Mouse (Mus musculus) inflammation-experienced regulatory T-cells, adult 6 months (primary cell): Measurements from ENCODE around the gene Ddx46. TPM values are rescaled to one million over a fixed set of nuclear protein-coding genes. Genes with fewer than 3 reads are reported as not detected.
"Not testable (repeated sequence)": the region's sequence is repeated elsewhere in the genome, so short reads cannot be mapped to it uniquely, and the experiment has no call there.

Experiments used
- ATAC-seq: one replicate; pipeline ENCODE4 v1.8.0; 2017
- polyA plus RNA-seq, 3 experiments: library from polyadenylated mRNA; unstranded; fragments of 100-300 nt; shearing (Covaris generic); gene quantifications; one replicate each; pipeline ENCODE4 v1.2.1; 2017

The Ddx46 gene
- polyA plus RNA-seq, 3 experiments from 2014 or later = 62.3 to 67.3 (median 64.0) TPM

- ATAC-seq = peak; percentile 57
These were observed 5.7 kb downstream of the Ddx46 start for GRCm38 (mm10) chr13:55640480-55640879.

- ATAC-seq = peak; percentile 38
These were observed 9.7 kb downstream of the Ddx46 start for GRCm38 (mm10) chr13:55644525-55644924.

- no peak for ATAC-seq
These were observed 15.3 kb downstream of the Ddx46 start for GRCm38 (mm10) chr13:55650098-55650497.

DNA sequence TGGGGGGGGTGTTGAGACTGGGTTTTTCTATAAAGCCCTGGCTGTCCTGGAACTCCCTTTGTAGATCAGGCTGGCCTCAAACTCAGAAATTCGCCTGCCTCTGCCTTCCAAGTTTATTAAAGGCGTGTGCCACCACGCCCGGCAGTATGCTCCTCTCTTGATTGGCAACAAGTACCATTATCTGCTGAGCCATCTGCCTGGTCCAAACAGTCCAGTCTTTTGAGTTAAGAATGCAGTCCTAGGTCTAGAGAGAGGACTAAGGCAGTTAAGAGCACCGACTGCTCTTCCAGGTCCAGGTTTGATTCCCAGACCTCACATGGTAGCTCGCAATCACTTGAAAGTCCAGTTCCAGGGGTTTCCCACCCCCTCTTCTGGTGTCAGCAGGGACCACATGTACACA is 16.2 kb downstream of the Ddx46 start:
- no peak for ATAC-seq

DNA sequence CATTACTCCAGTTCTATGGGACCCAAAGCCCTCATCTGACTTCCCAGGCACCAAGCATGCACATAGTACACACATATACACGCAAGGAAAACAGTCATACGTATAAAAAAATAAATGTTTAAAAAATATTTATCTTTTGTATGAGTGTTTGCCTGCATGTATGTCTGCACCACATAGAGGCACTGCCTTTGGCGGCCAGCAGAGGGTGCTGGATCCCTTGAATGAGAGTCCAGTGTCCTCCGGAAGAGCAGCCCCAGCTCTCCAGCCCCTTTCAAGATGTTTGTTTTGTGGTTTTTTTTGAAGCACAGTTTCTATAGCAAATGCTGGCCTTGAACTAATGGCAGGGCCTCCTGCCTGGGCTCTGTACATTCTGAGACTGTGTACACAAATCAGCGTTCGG is 33.7 kb downstream of the Ddx46 start:
- no peak for ATAC-seq

DNA sequence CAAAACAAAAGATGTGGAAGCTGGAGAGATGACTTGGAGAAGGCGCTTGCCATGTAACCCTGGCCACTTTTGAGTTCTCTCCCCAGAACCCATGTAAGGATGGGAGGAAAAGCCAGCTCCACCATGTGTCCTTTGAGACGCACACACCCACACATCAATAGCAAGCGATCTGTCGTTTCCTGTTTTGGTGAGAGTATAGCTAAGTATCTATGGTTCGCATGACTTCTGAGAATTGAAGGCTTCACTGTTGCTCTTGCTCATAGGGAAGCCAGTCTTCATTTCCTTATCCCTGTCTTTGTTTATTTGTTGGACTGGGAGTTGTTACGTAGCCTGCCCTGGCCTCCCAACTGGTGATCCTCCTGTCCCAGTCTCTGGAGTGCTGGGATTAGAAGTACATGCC is 37.9 kb downstream of the Ddx46 start:
- peak; percentile 85 for ATAC-seq

- ATAC-seq = no peak
These were observed 42.5 kb downstream of the Ddx46 start for GRCm38 (mm10) chr13:55677364-55677763.

- ATAC-seq = no peak
These were observed 47.4 kb downstream of the Ddx46 start for GRCm38 (mm10) chr13:55682201-55682600.

DNA sequence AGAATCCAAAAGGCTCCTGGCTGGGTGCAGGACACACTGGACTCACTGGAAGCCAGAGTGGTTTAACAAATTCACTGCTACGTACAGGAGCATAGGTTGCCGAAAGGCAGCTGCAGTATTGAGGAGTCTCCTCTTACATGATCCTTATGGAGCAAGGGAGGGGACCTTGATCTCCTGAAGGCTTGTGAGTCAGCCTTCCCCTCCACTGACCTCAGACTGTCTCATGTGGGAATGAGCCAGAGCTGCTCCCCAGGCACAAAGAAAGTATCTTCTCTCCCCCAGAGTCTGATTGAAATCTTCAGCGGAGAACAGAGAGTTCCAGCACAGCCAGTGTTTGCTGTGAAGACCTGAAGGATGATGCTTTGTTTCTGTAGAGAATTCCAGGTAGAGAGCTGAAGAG is 48.8 kb downstream of the Ddx46 start:
- no peak for ATAC-seq

DNA sequence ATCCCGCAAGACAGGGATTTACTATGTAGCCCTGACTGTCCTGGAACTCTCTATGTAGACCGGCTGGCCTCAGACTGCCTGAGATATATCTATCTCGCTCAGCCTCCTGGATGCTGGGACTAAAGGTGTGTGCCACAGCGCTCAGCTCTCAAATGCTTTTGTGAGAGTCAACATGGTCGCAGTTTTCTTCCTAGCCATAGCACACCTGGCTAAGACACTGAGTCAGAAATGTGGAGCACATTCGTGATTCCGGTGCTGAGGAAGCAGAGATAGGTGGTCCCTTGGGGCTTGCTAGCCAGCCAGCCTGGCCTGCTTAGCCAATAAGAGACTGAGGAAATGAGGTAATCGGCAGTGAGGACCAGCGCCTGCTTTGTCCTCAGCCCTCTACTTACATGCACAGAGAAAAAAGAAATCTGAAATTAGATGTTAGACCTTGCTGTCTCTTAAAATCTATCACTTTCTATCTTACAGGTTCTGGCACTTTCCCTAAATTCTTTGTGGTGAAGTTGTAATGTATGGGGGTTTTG is 51.3 kb downstream of the Ddx46 start:
- no peak for ATAC-seq

GRCm38 (mm10) chr13:55687927-55688602 is 53.2 kb downstream of the Ddx46 start:
- ATAC-seq = no peak

DNA sequence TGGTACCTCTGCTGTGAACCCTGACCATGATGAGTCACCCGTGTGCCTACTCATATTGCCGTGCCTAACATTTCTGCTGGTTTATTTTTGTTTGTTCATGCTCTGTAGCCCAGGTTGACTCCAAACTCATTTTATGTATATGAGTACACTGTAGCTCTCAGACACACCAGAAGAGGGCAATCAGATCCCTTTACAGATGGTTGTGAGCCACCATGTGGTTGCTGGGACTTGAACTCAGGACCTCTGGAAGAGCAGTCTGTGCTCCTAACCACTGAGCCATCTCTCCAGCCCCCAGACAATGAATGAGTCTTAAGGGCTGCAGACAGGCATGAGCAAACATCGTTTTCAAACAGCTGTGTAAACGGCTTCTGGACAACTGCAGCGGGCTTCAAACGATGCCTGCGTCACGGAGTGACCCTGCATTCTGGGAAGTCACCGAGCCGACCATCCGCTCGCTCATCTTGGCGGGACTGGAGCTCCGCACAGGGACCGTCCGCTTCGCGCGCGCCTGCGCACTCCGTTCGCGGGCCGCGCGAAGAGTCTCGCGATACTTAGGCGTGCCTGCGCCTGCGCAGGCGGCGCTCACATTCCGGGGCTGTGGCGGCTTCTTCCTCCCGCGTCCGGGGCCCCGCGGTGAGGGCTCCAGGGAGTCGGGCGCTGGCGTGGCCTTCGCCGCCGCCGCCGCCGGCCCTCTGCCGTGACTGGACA is 57.9 kb downstream of the Ddx46 start, which contains the start of gene B230219D22Rik:
Gene B230219D22Rik (plus strand): TSS at position 590 of the 708 bp plus-strand sequence.
- ATAC-seq = peak; percentile 88

DNA sequence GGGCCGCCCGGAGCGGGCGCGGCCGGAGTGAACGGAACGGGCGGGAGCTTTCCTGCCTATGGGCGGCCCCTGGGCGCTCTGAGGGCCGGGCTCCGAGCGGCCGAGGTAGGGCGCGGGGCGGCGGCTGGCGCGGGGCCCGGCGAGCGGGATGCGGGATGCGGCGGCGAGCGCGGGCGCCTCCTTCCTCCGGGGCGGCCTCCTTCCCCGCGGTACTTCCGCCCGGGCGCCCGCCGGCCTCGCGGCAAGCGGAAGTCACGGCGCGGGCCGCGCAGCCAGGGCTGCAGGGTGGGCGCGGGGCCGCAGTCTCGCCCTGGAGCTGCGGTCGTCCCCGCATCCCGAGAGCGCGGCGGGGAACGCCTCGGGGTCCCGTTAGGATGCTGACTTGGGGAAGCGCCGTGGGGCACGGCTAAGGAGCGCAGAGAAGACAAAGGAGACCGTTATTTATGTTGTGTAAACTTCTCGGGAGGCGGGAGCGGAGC is 58.5 kb downstream of the Ddx46 start:
- ATAC-seq = peak; percentile 64

DNA sequence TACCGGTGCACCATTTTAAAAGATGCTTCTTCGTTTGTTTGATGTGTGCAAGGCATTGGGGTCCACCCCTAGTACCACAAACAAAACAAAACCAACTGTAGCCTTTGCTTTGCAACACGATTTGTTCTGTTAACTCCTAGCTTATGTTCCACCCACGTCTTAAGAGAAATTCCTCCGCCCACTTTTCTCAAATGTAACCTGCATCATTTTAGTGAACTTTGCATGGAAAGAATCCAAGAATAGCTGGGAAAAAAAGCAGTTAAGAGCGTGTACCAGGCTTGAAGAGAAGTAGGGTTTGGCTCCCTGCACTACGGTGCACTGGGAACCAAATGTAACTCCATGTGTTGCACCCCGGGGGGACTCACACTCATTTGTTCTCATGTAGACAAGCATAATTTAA is 59.3 kb downstream of the Ddx46 start:
- ATAC-seq = no peak

- not testable (repeated sequence) for ATAC-seq
These were observed 61.2 kb downstream of the Ddx46 start for GRCm38 (mm10) chr13:55695989-55696388.

GRCm38 (mm10) chr13:55704301-55704700 is 69.5 kb downstream of the Ddx46 start:
- no peak for ATAC-seq

- no peak for ATAC-seq
These were observed 78.0 kb downstream of the Ddx46 start for GRCm38 (mm10) chr13:55712846-55713245.

GRCm38 (mm10) chr13:55714501-55715166 is 79.8 kb downstream of the Ddx46 start, which contains the start of gene Txndc15:
TSS of gene Txndc15 (plus strand) at chr13:55714650.
- peak; percentile 75 for ATAC-seq

- no peak for ATAC-seq
These were observed 80.3 kb downstream of the Ddx46 start for GRCm38 (mm10) chr13:55715167-55715512.

DNA sequence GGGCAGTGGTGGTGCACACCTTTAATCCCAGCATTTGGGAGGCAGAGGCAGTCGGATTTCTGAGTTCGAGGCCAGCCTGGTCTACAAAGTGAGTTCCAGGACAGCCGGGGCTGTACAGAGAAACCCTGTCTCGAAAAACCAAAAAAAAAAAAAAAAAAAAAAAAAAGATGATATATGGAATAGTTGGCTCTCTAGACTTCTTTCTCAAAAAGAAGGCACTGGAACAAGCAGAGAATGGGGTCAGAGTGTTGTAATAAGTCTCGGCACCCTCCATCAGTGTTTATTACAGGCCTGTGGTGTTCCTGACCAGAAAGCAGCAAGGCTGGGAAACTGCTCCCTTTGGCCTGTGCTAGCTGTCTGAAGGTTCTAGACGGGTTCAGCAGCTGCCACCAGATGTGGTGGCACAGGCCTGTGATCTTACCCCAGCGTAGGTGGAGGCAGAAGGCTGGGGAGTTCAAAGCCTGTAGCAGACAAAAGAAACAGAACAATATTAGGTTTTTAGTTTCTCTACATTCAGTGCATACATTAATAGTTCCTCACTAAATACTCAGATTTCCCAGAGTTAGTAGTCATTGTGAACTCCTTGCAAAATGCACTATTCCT is 81.2 kb downstream of the Ddx46 start:
- ATAC-seq = no peak

DNA sequence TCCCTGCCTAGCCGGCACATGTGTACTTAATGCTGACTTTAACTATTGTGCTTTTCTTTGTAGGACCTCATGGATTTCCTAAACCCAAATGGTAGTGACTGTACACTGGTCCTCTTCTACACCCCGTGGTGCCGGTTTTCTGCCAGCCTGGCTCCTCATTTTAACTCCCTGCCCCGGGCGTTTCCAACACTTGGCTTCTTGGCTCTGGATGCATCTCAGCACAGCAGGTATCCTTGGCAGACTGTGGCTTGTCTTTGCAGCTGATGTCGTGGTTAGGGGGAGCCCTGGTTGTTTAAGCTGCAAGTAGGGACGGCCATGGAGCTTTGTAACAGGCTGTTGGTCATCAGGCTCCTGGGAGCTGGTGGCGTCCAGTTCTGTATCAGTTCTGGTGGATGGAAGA is 86.7 kb downstream of the Ddx46 start:
- no peak for ATAC-seq

- ATAC-seq = no peak
These were observed 87.2 kb downstream of the Ddx46 start for GRCm38 (mm10) chr13:55721995-55722394.

GRCm38 (mm10) chr13:55726598-55727119 is 91.8 kb downstream of the Ddx46 start:
- ATAC-seq = no peak
